Mouse (Mus musculus) embryonic facial prominence, embryonic 11.5 days (tissue): Measurements from ENCODE around the gene Npepps. TPM values are rescaled to one million over a fixed set of nuclear protein-coding genes. Genes with fewer than 3 reads are reported as not detected.
"Not testable (repeated sequence)": the region's sequence is repeated elsewhere in the genome, so short reads cannot be mapped to it uniquely, and the experiment has no call there.

Source experiments
- ATAC-seq: fragments of 200-750 bp; cut with Nextera tagmentation; replicated peaks from 2 replicates; pipeline ENCODE4 v1.8.0; 2017; ENCODE audit warnings: low read depth; ENCODE audit not compliant: insufficient number of reproducible peaks, low FRiP score, low TSS enrichment
- DNase-seq: peaks from one replicate; pipeline ENCODE4 v3.0.0-alpha.2; 2015; ENCODE audit warnings: low spot score
- H3K27ac ChIP-seq: fragments of 300-500 bp; sonication (generic); replicated peaks from 2 replicates; pipeline ENCODE4 v1.5.1; 2014; ENCODE audit warnings: mild to moderate bottlenecking, low read depth, low read length, control low read depth
- H3K27me3 ChIP-seq: fragments of 300-500 bp; sonication (generic); 2 replicates; pipeline ENCODE4 v1.6.1; 2014; ENCODE audit warnings: mild to moderate bottlenecking, low read length, moderate library complexity, mixed read lengths; ENCODE audit not compliant: control insufficient read depth, insufficient read depth
- H3K36me3 ChIP-seq: fragments of 300-500 bp; sonication (generic); replicated peaks from 2 replicates; pipeline ENCODE4 v1.6.1; 2014; ENCODE audit warnings: low read depth, mild to moderate bottlenecking, low read length, moderate library complexity, mixed read lengths; ENCODE audit not compliant: control insufficient read depth, insufficient read depth
- H3K4me1 ChIP-seq: fragments of 300-500 bp; sonication (generic); 2 replicates; pipeline ENCODE4 v1.6.1; 2014; ENCODE audit warnings: low read length, mixed read lengths; ENCODE audit not compliant: control insufficient read depth, insufficient read depth
- H3K4me2 ChIP-seq: fragments of 300-500 bp; sonication (generic); 2 replicates; pipeline ENCODE4 v1.6.1; 2014; ENCODE audit warnings: low read depth, mild to moderate bottlenecking, control low read depth, low read length, moderate library complexity
- H3K4me3 ChIP-seq: fragments of 300-500 bp; sonication (generic); 2 replicates; pipeline ENCODE4 v1.5.1; 2014; ENCODE audit warnings: low read depth, low read length, control low read depth
- H3K9ac ChIP-seq: fragments of 300-500 bp; sonication (generic); replicated peaks from 2 replicates; pipeline ENCODE4 v1.6.1; 2014; ENCODE audit warnings: mild to moderate bottlenecking, control low read depth, low read length
- H3K9me3 ChIP-seq: fragments of 300-500 bp; sonication (generic); replicated peaks from 2 replicates; pipeline ENCODE4 v1.6.1; 2016; ENCODE audit warnings: mild to moderate bottlenecking, low read length, inconsistent platforms, mixed read lengths; ENCODE audit not compliant: control insufficient read depth
- WGBS: fragments of 180-500 bp; shearing (Covaris S2); extraction: QIAGEN DNeasy Blood & Tissue Kit; methylation state at CpG from one replicate; pipeline ENCODE4 v1.1.7; 2014; 5-methylcytosine and 5-hydroxymethylcytosine counted together
- polyA plus RNA-seq: library from polyadenylated mRNA; unstranded; fragments of >200 nt; fragmentation: Nextera tagmentation; extraction: Ambion mirVana; gene quantifications from 2 replicates; pipeline ENCODE4 v1.2.1, GENCODE M21; 2014

Npepps gene
- polyA plus RNA-seq, 1 experiment from 2014 or later, result 70.3 TPM

- no peaks in the 10 kb centered on the region for H3K27me3 ChIP-seq
- no peak overlapping the region for H3K4me2 ChIP-seq
- DNase-seq, result no peak
- no peak overlapping the region for H3K27ac ChIP-seq
- no peaks in the 10 kb centered on the region for H3K9me3 ChIP-seq
- ATAC-seq, result no peak
- 71% methylated on average over 12 of the region's 12 CpGs for WGBS
- no peaks in the 10 kb centered on the region for H3K36me3 ChIP-seq
- H3K4me3 ChIP-seq, result no peak overlapping the region
- no peak overlapping the region for H3K9ac ChIP-seq
- H3K4me1 ChIP-seq, result no peaks in the 10 kb centered on the region
Observed at GRCm38 (mm10) chr11:97196541-97196940, 83.9 kb downstream of the Npepps start.

- DNase-seq, result no peak
- Histone ChIP-seq H3K27me3 (no peaks in the 10 kb centered on the region), H3K4me2 (no peak overlapping the region), H3K4me1 (no peaks in the 10 kb centered on the region), H3K4me3 (no peak overlapping the region), H3K36me3 (no peaks in the 10 kb centered on the region), H3K9me3 (no peaks in the 10 kb centered on the region), H3K27ac (no peak overlapping the region), H3K9ac (no peak overlapping the region)
- ATAC-seq, result no peak
Observed at GRCm38 (mm10) chr11:97192621-97192951, 87.9 kb downstream of the Npepps start.

DNA sequence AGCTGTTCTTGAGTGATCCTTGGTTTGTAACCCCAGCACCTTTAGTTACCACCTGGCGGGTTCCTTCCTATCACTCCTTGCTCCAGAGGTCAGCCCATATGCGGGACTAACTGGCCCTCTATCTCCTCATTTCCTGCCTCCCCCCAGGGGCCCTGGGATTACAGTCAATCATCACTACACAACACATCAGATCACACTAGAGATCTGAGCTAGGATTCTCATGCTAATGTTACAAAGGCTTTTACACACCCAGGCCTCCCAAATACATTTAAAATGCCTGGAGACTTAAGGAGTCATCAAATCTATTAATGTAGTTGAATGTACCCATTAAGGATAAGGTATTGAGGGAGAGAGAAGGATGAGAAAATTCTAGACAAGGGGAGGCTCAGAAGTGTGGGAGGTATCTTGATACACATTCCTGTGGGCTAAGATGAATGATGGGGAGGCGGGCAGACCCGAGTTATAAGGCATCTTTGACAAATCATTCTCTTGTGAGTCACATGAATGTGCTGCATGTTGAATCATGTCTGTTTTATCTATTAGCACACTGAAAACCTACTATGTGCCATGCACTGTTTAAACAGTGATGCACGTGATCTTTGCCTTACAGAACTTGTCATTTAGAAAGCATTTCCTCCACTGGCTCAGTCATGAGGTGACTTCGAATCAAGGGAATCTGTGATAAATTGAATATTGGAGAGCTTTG lies 88.4 kb downstream of the Npepps start:
- 74% methylated on average over 6 of the region's 6 CpGs for WGBS
- H3K9me3 ChIP-seq, result no peaks in the 10 kb centered on the region
- H3K36me3 ChIP-seq, result no peaks in the 10 kb centered on the region
- no peak overlapping the region for H3K4me3 ChIP-seq
- no peak overlapping the region for H3K4me2 ChIP-seq
- ATAC-seq, result no peak
- no peak overlapping the region for H3K27ac ChIP-seq
- DNase-seq, result no peak
- no peaks in the 10 kb centered on the region for H3K4me1 ChIP-seq
- H3K27me3 ChIP-seq, result no peaks in the 10 kb centered on the region
- H3K9ac ChIP-seq, result no peak overlapping the region

DNA sequence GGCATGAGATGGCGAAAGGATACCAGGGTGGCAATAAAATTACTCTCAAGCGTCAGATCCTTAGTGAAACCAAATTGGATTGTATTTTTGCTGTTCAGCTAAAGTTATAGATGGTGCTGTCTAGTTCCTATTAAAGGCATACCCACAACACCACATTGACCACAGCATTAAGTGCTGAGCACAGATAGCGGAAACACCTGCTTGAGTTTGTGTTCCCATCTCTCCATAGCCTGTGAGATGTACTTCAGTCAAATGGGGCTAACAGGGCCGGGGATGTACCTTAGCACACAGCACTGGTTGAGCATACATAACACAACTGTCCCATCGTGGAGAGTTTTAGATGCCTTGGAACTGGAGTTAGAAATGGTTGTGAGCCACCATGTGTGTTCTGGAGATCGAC lies 89.4 kb downstream of the Npepps start:
- H3K4me1 ChIP-seq, result no peaks in the 10 kb centered on the region
- no peak for ATAC-seq
- WGBS, result 91% methylated on average over 6 of the region's 6 CpGs

GRCm38 (mm10) chr11:97189645-97190044 lies 90.8 kb downstream of the Npepps start:
- DNase-seq, ATAC-seq, H3K9me3 ChIP-seq, H3K36me3 ChIP-seq, H3K27me3 ChIP-seq, H3K4me2 ChIP-seq, H3K27ac ChIP-seq, H3K4me3 ChIP-seq, H3K9ac ChIP-seq, H3K4me1 ChIP-seq: not testable (repeated sequence)
- 86% methylated on average over 6 of the region's 6 CpGs for WGBS

More for the DNA sequence above, 89.4 kb downstream of the Npepps start:
- Histone ChIP-seq H3K4me3 (no peak overlapping the region), H3K9me3 (no peaks in the 10 kb centered on the region), H3K27ac (no peak overlapping the region), H3K27me3 (no peaks in the 10 kb centered on the region), H3K36me3 (no peaks in the 10 kb centered on the region), H3K9ac (no peak overlapping the region), H3K4me2 (no peak overlapping the region)
- no peak for DNase-seq

- no peak overlapping the region for H3K27ac ChIP-seq
- H3K4me1 ChIP-seq, result no peaks in the 10 kb centered on the region; the same call in 1 of the 2 replicates
- H3K9me3 ChIP-seq, result no peaks in the 10 kb centered on the region
- H3K4me3 ChIP-seq, result peak overlapping the region; percentile 86
- H3K36me3 ChIP-seq, result peaks cover 4% of the 10 kb centered on the region
- H3K4me2 ChIP-seq, result peak overlapping the region; percentile 73; the same call in 1 of the 2 replicates
- WGBS, result 50% methylated on average over 3 of the region's 3 CpGs
- no peaks in the 10 kb centered on the region for H3K27me3 ChIP-seq
- DNase-seq (no peak), ATAC-seq (no peak)
- H3K9ac ChIP-seq, result no peak overlapping the region; the same call in 1 of the 2 replicates
Observed at GRCm38 (mm10) chr11:97189231-97189630, 91.2 kb downstream of the Npepps start.

DNA sequence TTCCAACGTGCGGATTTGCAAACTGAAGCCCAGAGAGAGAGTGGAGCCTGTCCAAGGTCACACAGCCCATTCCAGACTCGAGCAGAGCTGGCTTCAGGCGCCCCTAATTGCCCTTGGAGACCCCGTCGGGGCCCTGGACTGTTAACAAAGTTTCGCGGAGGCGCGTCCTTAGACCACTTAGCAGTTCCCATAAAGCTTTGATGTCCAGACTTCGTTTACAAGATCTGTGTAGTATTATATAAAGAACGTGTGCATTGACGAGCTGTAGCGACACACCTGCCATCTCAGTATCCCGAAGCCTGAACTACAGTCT lies 91.8 kb downstream of the Npepps start:
- Histone ChIP-seq H3K4me2 (peak overlapping the region; percentile 73), H3K27me3 (no peaks in the 10 kb centered on the region), H3K9me3 (no peaks in the 10 kb centered on the region), H3K36me3 (peaks cover 5% of the 10 kb centered on the region), H3K9ac (peak overlapping the region; percentile 78), H3K4me1 (no peaks in the 10 kb centered on the region; the same call in 1 of the 2 replicates), H3K27ac (peak overlapping the region; percentile 99), H3K4me3 (peak overlapping the region; percentile 86)
- WGBS, result 1% methylated on average over 15 of the region's 15 CpGs
- DNase-seq (no peak), ATAC-seq (no peak)

GRCm38 (mm10) chr11:97187764-97188642 lies 92.4 kb downstream of the Npepps start, which contains the start of gene Kpnb1:
TSS of gene Kpnb1 (minus strand) at chr11:97187881.
- Histone ChIP-seq H3K9ac (peak within 1 kb of the TSS; percentile 94), H3K27me3 (no peaks in the 10 kb centered on the region), H3K27ac (peak within 1 kb of the TSS; percentile 99), H3K4me1 (no peaks in the 10 kb centered on the region; the same call in 1 of the 2 replicates), H3K36me3 (peaks cover 5% of the 10 kb centered on the region), H3K4me3 (peak within 1 kb of the TSS; percentile 86), H3K9me3 (no peaks in the 10 kb centered on the region), H3K4me2 (peak within 1 kb of the TSS; percentile 73)
- ATAC-seq (peak; percentile 98), DNase-seq (peak; percentile 100)
- under 1% methylated on average over 83 of the region's 101 CpGs for WGBS
